Mouse (Mus musculus) intestine, embryonic 14.5 days (tissue): ENCODE results near the gene Git1. TPM values are rescaled to one million over a fixed set of nuclear protein-coding genes. Genes with fewer than 3 reads are reported as not detected.

Experiments used
- ATAC-seq: fragments of 200-750 bp; cut with Nextera tagmentation; replicated peaks from 2 replicates; pipeline ENCODE4 v1.8.0; 2017; ENCODE audit warnings: low read depth, moderate number of reproducible peaks, moderate TSS enrichment, moderate library complexity; ENCODE audit not compliant: low FRiP score, low TSS enrichment
- DNase-seq: peaks from one replicate; pipeline ENCODE4 v3.0.0-alpha.2; 2018; ENCODE audit warnings: low spot score
- H3K27ac ChIP-seq: fragments of 300-500 bp; sonication (generic); 2 replicates; pipeline ENCODE4 v1.5.1; 2014; ENCODE audit warnings: low read depth, mild to moderate bottlenecking, control low read depth
- H3K27me3 ChIP-seq: fragments of 300-500 bp; sonication (generic); replicated peaks from 2 replicates; pipeline ENCODE4 v1.6.1; 2014; ENCODE audit warnings: low read length, control low read depth; ENCODE audit not compliant: control insufficient read depth, insufficient read depth
- H3K36me3 ChIP-seq: fragments of 300-500 bp; sonication (generic); 2 replicates; pipeline ENCODE4 v1.6.1; 2014; ENCODE audit warnings: low read length, control low read depth; ENCODE audit not compliant: control insufficient read depth, insufficient read depth
- H3K4me1 ChIP-seq: fragments of 300-500 bp; sonication (generic); replicated peaks from 2 replicates; pipeline ENCODE4 v1.6.1; 2014; ENCODE audit warnings: low read length, control low read depth, mixed read lengths; ENCODE audit not compliant: control insufficient read depth, insufficient read depth
- H3K4me2 ChIP-seq: fragments of 300-500 bp; sonication (generic); 2 replicates; pipeline ENCODE4 v1.6.1; 2014; ENCODE audit warnings: low read length
- H3K4me3 ChIP-seq: fragments of 300-500 bp; sonication (generic); 2 replicates; pipeline ENCODE4 v1.5.1; 2014; ENCODE audit warnings: low read depth, low read length, control low read depth, mixed read lengths
- H3K9ac ChIP-seq: fragments of 300-500 bp; sonication (generic); 2 replicates; pipeline ENCODE4 v1.6.1; 2014; ENCODE audit warnings: mild to moderate bottlenecking, low read length
- H3K9me3 ChIP-seq: fragments of 300-500 bp; sonication (generic); 2 replicates; pipeline ENCODE4 v1.6.1; 2016; ENCODE audit warnings: low read length, control low read depth; ENCODE audit not compliant: control insufficient read depth
- WGBS: fragments of 180-500 bp; shearing (Covaris S2); extraction: QIAGEN DNeasy Blood & Tissue Kit; methylation state at CpG from one replicate; pipeline ENCODE4 v1.1.7; 2014; 5-methylcytosine and 5-hydroxymethylcytosine counted together
- polyA plus RNA-seq: library from polyadenylated mRNA; unstranded; fragments of >200 nt; fragmentation: Nextera tagmentation; extraction: Ambion mirVana; gene quantifications from 2 replicates; pipeline ENCODE4 v1.2.1, GENCODE M21; 2014

Gene Git1
- polyA plus RNA-seq, 1 experiment from 2014 or later, result 17.7 TPM

DNA sequence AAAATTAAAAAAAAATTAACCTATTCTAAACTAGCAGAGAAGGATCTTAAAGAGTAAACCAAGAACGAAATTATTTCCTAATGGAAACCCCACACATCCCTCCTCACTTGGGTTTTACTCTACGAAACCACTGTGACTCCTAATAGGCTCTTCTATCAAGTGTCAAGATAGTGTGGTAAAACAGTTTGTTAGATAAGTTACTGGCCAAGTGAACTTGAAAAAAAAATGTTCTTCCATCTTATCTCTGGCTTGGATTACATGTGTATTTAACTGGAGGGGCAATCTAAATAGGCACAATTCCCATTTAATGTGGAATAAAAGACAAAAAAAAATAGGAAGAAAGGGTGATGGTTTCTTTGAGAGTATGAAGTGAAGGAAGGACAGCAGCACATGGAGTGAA, 37.5 kb downstream of the Git1 start:
- H3K27me3 ChIP-seq, result no peaks in the 10 kb centered on the region
- H3K9me3 ChIP-seq, result no peaks in the 10 kb centered on the region
- no peak overlapping the region for H3K4me3 ChIP-seq
- ATAC-seq (no peak), DNase-seq (no peak)
- H3K27ac ChIP-seq, result no peak overlapping the region
- H3K9ac ChIP-seq, result no peak overlapping the region
- H3K4me1 ChIP-seq, result no peaks in the 10 kb centered on the region
- 85% methylated on average over 2 of the region's 2 CpGs for WGBS
- H3K36me3 ChIP-seq, result peaks cover 14% of the 10 kb centered on the region
- H3K4me2 ChIP-seq, result no peak overlapping the region

DNA sequence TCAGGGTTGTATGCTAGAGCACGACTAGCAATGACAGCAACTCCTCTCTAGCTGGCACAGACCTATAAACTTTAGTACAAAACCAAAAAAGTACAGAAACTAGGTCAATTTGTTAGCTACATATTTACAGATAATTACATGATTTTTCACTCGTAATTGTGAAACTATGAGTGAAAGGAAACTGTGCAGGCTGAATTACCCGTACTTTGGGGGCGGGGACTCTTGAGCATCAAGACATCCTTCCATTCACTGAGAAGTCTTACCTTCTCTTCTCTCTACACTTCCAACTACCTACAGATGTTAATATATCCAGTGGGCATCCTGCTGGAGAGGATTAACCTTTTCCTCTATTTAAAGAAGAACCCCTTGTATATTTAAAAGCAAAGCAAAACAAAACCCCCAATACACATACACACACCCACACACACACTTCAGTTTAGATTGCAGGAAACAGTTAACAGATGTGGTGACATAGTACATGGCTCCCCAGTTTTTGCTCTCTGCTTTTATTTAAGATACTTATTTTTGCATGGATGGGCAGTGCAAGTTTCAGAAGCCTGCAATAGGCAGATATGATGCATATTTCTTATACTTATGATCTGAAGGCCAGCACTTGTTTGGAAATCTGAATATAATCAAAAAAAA, 39.0 kb downstream of the Git1 start:
- DNase-seq (no peak), ATAC-seq (no peak)
- H3K36me3 ChIP-seq, result peaks cover 29% of the 10 kb centered on the region
- no peak overlapping the region for H3K4me3 ChIP-seq
- H3K4me1 ChIP-seq, result no peaks in the 10 kb centered on the region
- 89% methylated on average over 4 of the region's 4 CpGs for WGBS
- H3K4me2 ChIP-seq, result no peak overlapping the region
- no peaks in the 10 kb centered on the region for H3K27me3 ChIP-seq
- no peak overlapping the region for H3K9ac ChIP-seq
- H3K27ac ChIP-seq, result no peak overlapping the region
- H3K9me3 ChIP-seq, result no peaks in the 10 kb centered on the region

DNA sequence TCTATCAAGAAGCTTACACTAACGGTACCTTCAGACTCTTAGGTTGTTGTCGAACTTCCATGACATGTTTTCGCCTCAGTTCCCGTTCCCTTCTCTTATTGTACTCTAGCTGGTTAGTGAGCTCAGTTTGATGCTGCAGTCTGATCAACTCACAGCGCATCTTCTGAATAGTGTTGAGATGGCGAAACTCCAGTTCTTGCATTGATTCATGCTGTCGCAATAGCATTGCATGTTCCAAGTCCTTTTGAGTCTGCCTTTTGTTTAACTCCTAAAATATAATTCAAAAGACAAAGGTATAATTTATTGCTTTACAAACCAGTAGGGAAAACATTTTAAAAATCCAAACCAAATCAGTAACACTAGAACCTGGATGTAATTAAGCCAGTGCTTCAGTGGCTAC, 51.9 kb downstream of the Git1 start:
- DNase-seq (no peak), ATAC-seq (no peak)
- Histone ChIP-seq H3K27me3 (no peaks in the 10 kb centered on the region), H3K9me3 (no peaks in the 10 kb centered on the region), H3K36me3 (peaks cover 93% of the 10 kb centered on the region), H3K27ac (no peak overlapping the region), H3K4me3 (no peak overlapping the region), H3K4me2 (no peak overlapping the region), H3K9ac (no peak overlapping the region), H3K4me1 (no peaks in the 10 kb centered on the region)
- WGBS, result 95% methylated on average over 7 of the region's 7 CpGs

Other genes with a start within 250 kb of the Git1 start
- 0.15 and 0.23 TPM in 2 replicates for gene Coro6, start 31.2 kb upstream of the Git1 start, polyA plus RNA-seq
- 7.3 and 8.3 TPM in 2 replicates for gene Ankrd13b, start 3.9 kb upstream of the Git1 start, polyA plus RNA-seq
- 2.2 and 3.2 TPM in 2 replicates for gene Abhd15, start 21.6 kb downstream of the Git1 start, polyA plus RNA-seq
- gene Trp53i13, start 22.4 kb downstream of the Git1 start, polyA plus RNA-seq, result 27.3 and 32.5 TPM in 2 replicates
- not detected in 2 replicates for gene Gm10392, start 25.6 kb downstream of the Git1 start, polyA plus RNA-seq
- gene Taok1, start 114.3 kb downstream of the Git1 start, polyA plus RNA-seq, result 19.7 TPM in 2 replicates
- 6.4 and 6.7 TPM in 2 replicates for gene Nufip2, start 192.6 kb downstream of the Git1 start, polyA plus RNA-seq
- gene Cryba1, start 231.7 kb downstream of the Git1 start, polyA plus RNA-seq, result 0.26 TPM in 1 of 2 replicates, not detected in the other